Mouse (Mus musculus): ENCODE results near the gene Atad2b. TPM values are rescaled to one million over a fixed set of nuclear protein-coding genes. Genes with fewer than 3 reads are reported as not detected.

Atad2b gene
- polyA plus RNA-seq, 1 experiment = 4.0 TPM

GRCm38 (mm10) chr12:5084714-5085113 is 167.6 kb downstream of the Atad2b start:
- Histone ChIP-seq H3K36me3 (ENCODE audit: control insufficient read depth, insufficient read depth, low read length) (no peaks in the 10 kb centered on the region), H3K4me1 (ENCODE audit: control insufficient read depth, insufficient read depth, low read length) (peaks cover 2% of the 10 kb centered on the region; the same call in 1 of the 2 replicates), H3K4me3 (ENCODE audit: control insufficient read depth, low read depth, low read length) (no peak overlapping the region), H3K27me3 (ENCODE audit: control insufficient read depth, insufficient read depth, low read length) (no peaks in the 10 kb centered on the region), H3K27ac (ENCODE audit: control insufficient read depth, insufficient read depth, low read depth, low read length) (no peak overlapping the region)
- TF ChIP-seq POLR2A (IDR thresholded peaks at IDR 0.05; ENCODE audit: control insufficient read depth, low read depth, low read length) (no peak), CTCF (IDR thresholded peaks at IDR 0.05; ENCODE audit: control insufficient read depth, insufficient read depth, insufficient replicate concordance, low read depth, low read length) (no peak)

GRCm38 (mm10) chr12:5087787-5088519 is 170.8 kb downstream of the Atad2b start:
- Histone ChIP-seq H3K27ac (ENCODE audit: control insufficient read depth, insufficient read depth, low read depth, low read length) (no peak overlapping the region), H3K27me3 (ENCODE audit: control insufficient read depth, insufficient read depth, low read length) (no peaks in the 10 kb centered on the region), H3K36me3 (ENCODE audit: control insufficient read depth, insufficient read depth, low read length) (no peaks in the 10 kb centered on the region), H3K4me3 (ENCODE audit: control insufficient read depth, low read depth, low read length) (no peak overlapping the region), H3K4me1 (ENCODE audit: control insufficient read depth, insufficient read depth, low read length) (no peaks in the 10 kb centered on the region)
- TF ChIP-seq CTCF (IDR thresholded peaks at IDR 0.05; ENCODE audit: control insufficient read depth, insufficient read depth, insufficient replicate concordance, low read depth, low read length) = no peak
- no peak for TF ChIP-seq POLR2A (IDR thresholded peaks at IDR 0.05; ENCODE audit: control insufficient read depth, low read depth, low read length)

GRCm38 (mm10) chr12:5088639-5089038 is 171.5 kb downstream of the Atad2b start:
- no peak overlapping the region for H3K27ac ChIP-seq (ENCODE audit: control insufficient read depth, insufficient read depth, low read depth, low read length)
- TF ChIP-seq POLR2A (IDR thresholded peaks at IDR 0.05; ENCODE audit: control insufficient read depth, low read depth, low read length) (no peak), CTCF (IDR thresholded peaks at IDR 0.05; ENCODE audit: control insufficient read depth, insufficient read depth, insufficient replicate concordance, low read depth, low read length) (no peak)

More at GRCm38 (mm10) chr12:5088639-5089038, 171.5 kb downstream of the Atad2b start:
- no peaks in the 10 kb centered on the region for H3K27me3 ChIP-seq (ENCODE audit: control insufficient read depth, insufficient read depth, low read length)
- H3K4me3 ChIP-seq (ENCODE audit: control insufficient read depth, low read depth, low read length) = no peak overlapping the region
- no peaks in the 10 kb centered on the region for H3K36me3 ChIP-seq (ENCODE audit: control insufficient read depth, insufficient read depth, low read length)
- no peaks in the 10 kb centered on the region for H3K4me1 ChIP-seq (ENCODE audit: control insufficient read depth, insufficient read depth, low read length)

Other genes with a start within 250 kb of the Atad2b start
- 14.6 TPM in 2 replicates for gene Fam228a, start 178.9 kb upstream of the Atad2b start, polyA plus RNA-seq (2012; rRNA removed)
- gene Pfn4, start 148.3 kb upstream of the Atad2b start, polyA plus RNA-seq (2012; rRNA removed) = 165 and 173 TPM in 2 replicates
- 13.5 and 16.7 TPM in 2 replicates for gene Fam228b, start 148.1 kb upstream of the Atad2b start, polyA plus RNA-seq (2012; rRNA removed)
- 24.8 and 27.7 TPM in 2 replicates for gene Sf3b6, start 99.8 kb upstream of the Atad2b start, polyA plus RNA-seq (2012; rRNA removed)
- gene Fkbp1b, start 75.8 kb upstream of the Atad2b start, polyA plus RNA-seq (2012; rRNA removed) = 0.47 and 0.68 TPM in 2 replicates
- gene Wdcp, start 74.0 kb upstream of the Atad2b start, polyA plus RNA-seq (2012; rRNA removed) = 3.8 and 4.5 TPM in 2 replicates
- gene Mfsd2b, start 43.0 kb upstream of the Atad2b start, polyA plus RNA-seq (2012; rRNA removed) = 4.4 and 5.0 TPM in 2 replicates
- 1.4 TPM in 2 replicates for gene Ubxn2a, start 9.6 kb upstream of the Atad2b start, polyA plus RNA-seq (2012; rRNA removed)